Mouse (Mus musculus): ENCODE data around the gene Gm9936. TPM values are rescaled to one million over a fixed set of nuclear protein-coding genes. Genes with fewer than 3 reads are reported as not detected.

Gene Gm9936
- total RNA-seq, 1 experiment, result not detected

DNA sequence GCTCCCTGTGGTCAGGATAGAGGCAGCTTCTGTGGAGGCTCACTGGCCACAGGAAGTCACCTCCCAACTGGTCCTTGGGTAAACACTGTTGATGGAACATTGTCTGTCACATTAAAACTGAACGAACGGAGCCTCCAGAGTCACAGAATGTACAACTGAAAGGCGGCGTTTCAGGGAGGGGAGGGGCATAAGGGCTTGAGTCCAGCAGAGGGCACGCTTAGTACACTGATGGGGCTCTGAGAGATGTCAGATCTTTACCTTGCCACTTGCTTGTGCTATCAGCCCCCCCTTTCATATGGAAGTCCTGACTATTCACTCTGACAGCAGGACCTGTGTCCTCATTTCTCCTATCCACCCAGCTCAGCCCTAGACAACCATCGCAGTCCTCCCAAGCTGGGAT, 17.4 kb upstream of the Gm9936 start:
- no peaks in the 10 kb centered on the region for H3K36me3 ChIP-seq (ENCODE audit: control insufficient read depth, insufficient read depth, low read length, poor library complexity, severe bottlenecking)
- peaks cover 0 to 3% of the 10 kb centered on the region in 2 experiments; a peak in 1 of 4 replicates for H3K4me1 ChIP-seq (ENCODE audit: control insufficient read depth in 2 of 2, insufficient read depth in 2 of 2, low read length in 2 of 2, poor library complexity in 1 of 2)
- in situ Hi-C loops (cut with MboI; ENCODE audit: low sequenced_read_pairs in 2 of 2, unreplicated experiment in 2 of 2), result no loop called here
- H3K9ac ChIP-seq (ENCODE audit: insufficient read depth, low read depth, low read length, poor library complexity, severe bottlenecking), result no peak overlapping the region
- TF ChIP-seq ZC3H11A (IDR thresholded peaks at IDR 0.05; ENCODE audit: borderline replicate concordance, low read depth, low read length), result no peak
- TF ChIP-seq HCFC1 (IDR thresholded peaks at IDR 0.05; ENCODE audit: borderline replicate concordance, insufficient read depth, low read length), result no peak
- no peak for TF ChIP-seq MAFK (IDR thresholded peaks at IDR 0.05; ENCODE audit: insufficient read depth, low read depth, low read length)
- no peak for TF ChIP-seq CHD2 (IDR thresholded peaks at IDR 0.05; ENCODE audit: low read depth, low read length)
- no peak for TF ChIP-seq ZNF384 (IDR thresholded peaks at IDR 0.05; ENCODE audit: low read depth, low read length)
- no peak overlapping the region for H3K4me3 ChIP-seq (ENCODE audit: insufficient read depth in 1 of 2, low read depth in 1 of 2, low read length in 2 of 2, poor library complexity in 1 of 2, severe bottlenecking in 1 of 2)
- H3K9me3 ChIP-seq (ENCODE audit: control insufficient read depth, insufficient read depth, low read depth, low read length), result no peaks in the 10 kb centered on the region
- no peak overlapping the region for H3K27ac ChIP-seq (ENCODE audit: insufficient read depth, low read depth, low read length, poor library complexity, severe bottlenecking)
- DNase-seq (ENCODE audit: low read depth, low spot score), result no peak

- in situ Hi-C loops (cut with MboI; ENCODE audit: low sequenced_read_pairs in 2 of 2, unreplicated experiment in 2 of 2), result no loop called here
- no peak overlapping the region for H3K9ac ChIP-seq (ENCODE audit: insufficient read depth, low read depth, low read length, poor library complexity, severe bottlenecking)
- H3K4me1 ChIP-seq (ENCODE audit: control insufficient read depth in 2 of 2, insufficient read depth in 2 of 2, low read length in 2 of 2, poor library complexity in 1 of 2), result no peaks in the 10 kb centered on the region
- no peak for DNase-seq (ENCODE audit: low read depth, low spot score)
- H3K9me3 ChIP-seq (ENCODE audit: control insufficient read depth, insufficient read depth, low read depth, low read length), result no peaks in the 10 kb centered on the region
- no peaks in the 10 kb centered on the region for H3K36me3 ChIP-seq (ENCODE audit: control insufficient read depth, insufficient read depth, low read length, poor library complexity, severe bottlenecking)
- H3K4me3 ChIP-seq (ENCODE audit: insufficient read depth in 1 of 2, low read depth in 1 of 2, low read length in 2 of 2, poor library complexity in 1 of 2, severe bottlenecking in 1 of 2), result no peak overlapping the region
- H3K27ac ChIP-seq (ENCODE audit: insufficient read depth, low read depth, low read length, poor library complexity, severe bottlenecking), result no peak overlapping the region
- no peak for TF ChIP-seq MAFK (IDR thresholded peaks at IDR 0.05; ENCODE audit: insufficient read depth, low read depth, low read length)
- TF ChIP-seq CHD2 (IDR thresholded peaks at IDR 0.05; ENCODE audit: low read depth, low read length), result no peak
- no peak for TF ChIP-seq ZNF384 (IDR thresholded peaks at IDR 0.05; ENCODE audit: low read depth, low read length)
- no peak for TF ChIP-seq ZC3H11A (IDR thresholded peaks at IDR 0.05; ENCODE audit: borderline replicate concordance, low read depth, low read length)
- TF ChIP-seq HCFC1 (IDR thresholded peaks at IDR 0.05; ENCODE audit: borderline replicate concordance, insufficient read depth, low read length), result no peak
These were observed 6.8 kb upstream of the Gm9936 start for GRCm38 (mm10) chr5:114865279-114865678.

DNA sequence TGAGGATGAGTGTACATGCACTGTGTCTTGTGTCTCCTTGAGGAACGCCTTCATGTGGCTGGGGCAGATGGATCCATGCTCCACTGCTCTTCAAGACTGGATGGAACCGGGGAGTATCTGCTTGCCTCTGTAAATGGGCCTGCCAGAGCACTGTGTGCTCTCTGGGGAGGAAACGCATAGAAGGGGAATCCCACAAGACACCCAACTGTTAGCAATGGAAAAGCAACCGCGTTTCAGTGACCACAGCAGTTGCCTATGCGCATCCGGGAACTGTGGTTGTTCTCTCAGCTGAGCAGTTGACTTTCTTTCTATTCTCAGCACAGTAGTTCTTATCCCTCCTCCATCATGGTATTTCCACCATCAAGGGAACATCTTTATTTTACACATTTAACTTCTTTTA, 6.3 kb upstream of the Gm9936 start:
- TF ChIP-seq MAFK (IDR thresholded peaks at IDR 0.05; ENCODE audit: insufficient read depth, low read depth, low read length), result no peak
- no peak for TF ChIP-seq ZC3H11A (IDR thresholded peaks at IDR 0.05; ENCODE audit: borderline replicate concordance, low read depth, low read length)
- TF ChIP-seq ZNF384 (IDR thresholded peaks at IDR 0.05; ENCODE audit: low read depth, low read length), result no peak
- TF ChIP-seq CHD2 (IDR thresholded peaks at IDR 0.05; ENCODE audit: low read depth, low read length), result no peak
- no peak for TF ChIP-seq HCFC1 (IDR thresholded peaks at IDR 0.05; ENCODE audit: borderline replicate concordance, insufficient read depth, low read length)
- H3K36me3 ChIP-seq (ENCODE audit: control insufficient read depth, insufficient read depth, low read length, poor library complexity, severe bottlenecking), result no peaks in the 10 kb centered on the region
- DNase-seq (ENCODE audit: low read depth, low spot score), result no peak
- no peaks in the 10 kb centered on the region for H3K9me3 ChIP-seq (ENCODE audit: control insufficient read depth, insufficient read depth, low read depth, low read length)
- H3K4me3 ChIP-seq (ENCODE audit: insufficient read depth in 1 of 2, low read depth in 1 of 2, low read length in 2 of 2, poor library complexity in 1 of 2, severe bottlenecking in 1 of 2), result no peak overlapping the region
- H3K27ac ChIP-seq (ENCODE audit: insufficient read depth, low read depth, low read length, poor library complexity, severe bottlenecking), result no peak overlapping the region
- no peak overlapping the region for H3K9ac ChIP-seq (ENCODE audit: insufficient read depth, low read depth, low read length, poor library complexity, severe bottlenecking)
- in situ Hi-C loops (cut with MboI; ENCODE audit: low sequenced_read_pairs in 2 of 2, unreplicated experiment in 2 of 2), result no loop called here
- H3K4me1 ChIP-seq (ENCODE audit: control insufficient read depth in 2 of 2, insufficient read depth in 2 of 2, low read length in 2 of 2, poor library complexity in 1 of 2), result no peaks in the 10 kb centered on the region

- in situ Hi-C loops (cut with MboI; ENCODE audit: low sequenced_read_pairs in 2 of 2, unreplicated experiment in 2 of 2), result no loop called here
These were observed 3.2 kb upstream of the Gm9936 start for GRCm38 (mm10) chr5:114861730-114862129.

More at GRCm38 (mm10) chr5:114861730-114862129, 3.2 kb upstream of the Gm9936 start:
- H3K4me3 ChIP-seq (ENCODE audit: insufficient read depth in 1 of 2, low read depth in 1 of 2, low read length in 2 of 2, poor library complexity in 1 of 2, severe bottlenecking in 1 of 2), result no peak overlapping the region
- H3K36me3 ChIP-seq (ENCODE audit: control insufficient read depth, insufficient read depth, low read length, poor library complexity, severe bottlenecking), result no peaks in the 10 kb centered on the region
- H3K4me1 ChIP-seq (ENCODE audit: control insufficient read depth in 2 of 2, insufficient read depth in 2 of 2, low read length in 2 of 2, poor library complexity in 1 of 2), result peaks cover 1 to 4% of the 10 kb centered on the region in 2 experiments; a peak in 2 of 4 replicates
- H3K9me3 ChIP-seq (ENCODE audit: control insufficient read depth, insufficient read depth, low read depth, low read length), result no peaks in the 10 kb centered on the region
- no peak for DNase-seq (ENCODE audit: low read depth, low spot score)
- no peak overlapping the region for H3K27ac ChIP-seq (ENCODE audit: insufficient read depth, low read depth, low read length, poor library complexity, severe bottlenecking)
- TF ChIP-seq ZC3H11A (IDR thresholded peaks at IDR 0.05; ENCODE audit: borderline replicate concordance, low read depth, low read length) (no peak), ZNF384 (IDR thresholded peaks at IDR 0.05; ENCODE audit: low read depth, low read length) (no peak), HCFC1 (IDR thresholded peaks at IDR 0.05; ENCODE audit: borderline replicate concordance, insufficient read depth, low read length) (no peak), CHD2 (IDR thresholded peaks at IDR 0.05; ENCODE audit: low read depth, low read length) (no peak), MAFK (IDR thresholded peaks at IDR 0.05; ENCODE audit: insufficient read depth, low read depth, low read length) (no peak)
- H3K9ac ChIP-seq (ENCODE audit: insufficient read depth, low read depth, low read length, poor library complexity, severe bottlenecking), result no peak overlapping the region

Data from ES-E14 (cell line).